Mouse (Mus musculus) heart, adult 8-10 months (tissue): ENCODE results near the gene Tagap. TPM values are rescaled to one million over a fixed set of nuclear protein-coding genes. Genes with fewer than 3 reads are reported as not detected.

Experiments used
- DNase-seq: peaks from one replicate; pipeline ENCODE4 v3.0.0; 2022; ENCODE audit warnings: low spot score
- total RNA-seq, 4 experiments: library from RNA; stranded (reverse); gene quantifications; 2 replicates each; pipeline ENCODE4 v1.2.4; 2022

The Tagap gene
- total RNA-seq, result 1 to 10 TPM; 2.1 to 3.2 (median 2.5) TPM

DNA sequence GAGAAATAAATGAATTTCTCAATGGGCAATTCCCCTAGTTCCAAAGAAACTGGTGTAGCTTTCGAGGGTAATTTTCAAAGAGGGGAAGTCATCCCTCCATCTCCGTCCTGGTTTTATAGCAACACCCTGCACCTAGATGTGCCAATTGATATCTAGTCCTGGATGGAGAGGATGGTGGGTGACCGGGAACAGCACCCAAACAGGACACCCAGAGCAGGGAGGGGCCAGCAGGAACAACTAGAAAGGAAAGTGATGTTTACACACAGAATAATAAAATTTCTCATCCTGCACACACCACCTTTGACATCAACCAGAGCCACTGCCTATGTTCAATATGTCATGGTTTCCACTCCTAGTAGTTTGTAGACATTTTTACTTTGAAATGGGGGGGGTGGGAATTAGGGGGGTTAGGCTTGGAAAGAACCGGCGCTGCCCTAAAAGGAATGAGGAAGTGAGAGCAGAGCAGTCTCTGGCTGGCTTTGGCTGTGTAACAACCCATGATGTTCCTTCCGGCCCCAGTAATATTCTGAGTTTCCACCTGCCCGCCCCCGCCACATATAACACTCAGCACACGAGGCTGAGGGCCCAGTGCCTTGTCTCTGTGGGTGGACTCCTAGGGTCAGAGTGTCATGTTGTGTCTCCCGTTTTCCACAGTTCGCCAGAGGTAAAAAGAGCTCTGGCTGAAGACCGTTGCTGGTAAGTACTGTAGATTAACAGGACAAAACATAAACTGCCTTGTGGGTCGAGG lies at the start of gene Tagap:
Tagap (plus strand) TSS at position 588 of the 748 bp plus-strand sequence.
- no peak for DNase-seq

- DNase-seq, result no peak
These were observed 49.3 kb upstream of the Tagap start for GRCm38 (mm10) chr17:7876541-7876940.

- DNase-seq, result no peak
These were observed 48.5 kb upstream of the Tagap start for GRCm38 (mm10) chr17:7877191-7877764.

DNA sequence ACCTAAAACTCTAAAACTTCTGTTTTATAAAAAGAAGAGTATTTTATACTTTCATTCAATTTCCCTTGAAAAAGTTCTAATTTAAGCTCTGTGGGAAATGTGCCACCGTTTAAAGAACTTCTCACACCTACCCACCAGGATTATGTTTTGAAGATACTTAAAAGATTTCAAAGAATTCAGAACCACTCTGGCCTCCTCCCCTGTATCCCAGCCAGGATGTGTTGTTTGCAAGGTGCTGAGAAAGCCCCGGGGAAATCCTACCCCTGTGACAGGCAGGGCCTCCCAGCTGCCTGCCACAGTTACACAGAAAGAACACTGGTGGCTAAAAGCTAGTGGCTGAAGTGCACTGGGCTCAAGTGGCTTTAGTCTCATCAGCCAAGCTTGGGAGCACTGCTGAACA lies 47.9 kb upstream of the Tagap start:
- DNase-seq, result no peak

DNA sequence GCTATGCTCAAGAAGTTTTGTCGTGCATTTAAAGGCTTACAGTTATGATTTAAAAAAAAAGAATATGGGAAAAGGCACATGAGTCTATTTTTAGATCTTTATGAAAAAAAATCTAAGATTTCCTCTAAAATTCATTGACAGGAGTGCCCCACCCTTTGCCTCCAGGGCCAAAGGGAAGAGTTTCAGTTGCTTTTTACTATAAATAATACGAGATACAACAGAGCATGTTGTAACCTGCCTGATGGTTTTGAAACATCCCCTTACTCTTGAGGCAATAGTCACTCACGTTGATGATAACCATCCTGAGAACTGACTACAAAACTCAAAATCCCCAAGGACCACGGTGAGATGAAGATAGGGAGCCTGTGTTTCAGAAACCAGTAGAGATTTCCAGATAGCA lies 46.3 kb upstream of the Tagap start:
- no peak for DNase-seq

DNA sequence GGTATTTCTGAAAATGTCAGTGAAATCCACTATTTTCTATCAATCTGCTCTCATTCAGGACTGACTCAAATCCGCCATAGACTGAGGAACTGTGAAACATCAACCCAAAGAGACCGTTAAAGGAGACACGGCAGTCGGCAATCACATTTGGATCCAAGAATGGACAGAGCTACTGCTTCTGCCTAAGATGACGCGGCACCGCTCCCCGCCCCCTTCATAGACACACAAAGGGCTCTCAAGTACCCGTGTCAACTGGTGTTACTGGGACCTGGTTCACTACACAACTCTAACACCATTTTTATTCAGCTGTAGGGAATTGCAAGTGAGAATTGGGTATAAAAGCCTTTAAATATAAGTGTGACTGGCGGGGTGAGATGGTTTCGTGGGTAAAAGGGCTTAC lies 42.7 kb upstream of the Tagap start:
- DNase-seq, result no peak

- no peak for DNase-seq
These were observed 41.2 kb upstream of the Tagap start for GRCm38 (mm10) chr17:7884606-7885005.

DNA sequence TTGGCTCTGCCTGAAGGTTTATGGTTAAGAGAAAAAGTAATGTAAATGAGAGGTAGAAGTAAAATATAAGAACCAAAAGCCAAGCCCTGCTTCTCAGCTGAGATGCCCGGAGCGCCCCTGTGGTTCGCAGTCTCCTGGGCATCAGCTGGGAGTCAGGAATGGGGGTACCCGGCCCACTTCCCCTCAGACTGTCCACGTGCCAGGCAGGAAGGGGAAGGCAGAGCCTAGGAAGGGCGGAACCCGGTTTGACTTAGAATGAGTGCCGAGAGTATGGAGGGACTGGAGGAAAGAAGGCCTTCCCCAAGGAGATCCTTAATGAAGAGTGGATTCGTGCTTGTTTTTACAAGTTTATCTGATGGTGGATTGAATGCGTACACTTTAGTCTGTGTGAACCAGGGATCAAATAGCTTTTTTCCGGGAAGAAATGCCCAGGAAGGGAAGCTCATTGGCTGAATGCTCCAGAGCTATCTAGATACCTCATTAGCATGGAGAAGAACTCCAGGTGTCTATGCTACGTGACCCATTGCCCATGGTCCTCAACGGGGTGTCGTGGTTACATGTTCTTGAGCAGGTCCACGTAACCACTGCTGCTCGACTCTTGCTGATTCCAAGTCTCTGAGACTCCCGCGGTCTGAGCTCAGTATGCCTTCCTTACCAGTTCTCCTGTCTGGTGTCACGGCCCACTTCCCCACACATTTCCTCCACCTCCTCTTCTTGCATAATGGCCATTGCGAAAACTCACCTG lies 38.6 kb upstream of the Tagap start:
- DNase-seq, result no peak

DNA sequence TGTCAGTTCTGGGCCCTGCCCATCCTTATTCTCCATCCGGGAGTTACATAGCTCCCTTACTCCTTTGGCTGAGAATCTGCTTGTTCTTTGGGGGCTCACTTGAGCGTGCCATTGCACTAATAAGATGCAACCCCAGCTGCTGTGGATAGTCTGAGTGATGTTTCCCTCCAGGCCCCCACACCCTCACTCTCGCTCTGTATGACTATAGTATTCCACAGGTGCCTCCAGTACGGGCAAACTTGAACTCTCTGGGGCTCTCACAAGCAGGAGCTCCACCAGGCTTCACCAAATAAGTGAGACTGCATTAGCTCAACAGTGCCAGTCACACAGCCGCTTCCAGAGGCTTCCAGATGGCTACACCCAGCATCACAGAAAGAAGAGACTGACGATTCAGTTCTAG lies 37.5 kb upstream of the Tagap start:
- no peak for DNase-seq

DNA sequence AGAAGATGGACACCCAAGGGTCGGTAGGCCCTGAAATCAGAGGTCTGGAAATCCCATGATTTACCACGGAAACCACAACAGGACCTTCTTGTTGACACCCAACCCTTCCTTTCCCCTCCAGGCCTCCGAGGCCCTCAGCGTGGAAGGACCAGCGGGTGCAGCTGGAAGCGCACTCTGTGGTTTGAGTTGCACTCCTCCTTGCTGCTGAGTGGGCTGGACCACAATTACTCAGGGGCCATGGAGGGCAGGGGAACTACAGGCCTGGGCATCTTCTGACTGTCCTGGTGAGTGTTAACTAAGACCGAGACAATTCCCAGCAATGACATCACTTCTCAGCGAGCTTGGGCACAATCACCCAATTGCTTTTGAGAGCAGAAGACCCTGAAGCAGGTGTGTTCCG lies 36.8 kb upstream of the Tagap start:
- DNase-seq, result no peak

DNA sequence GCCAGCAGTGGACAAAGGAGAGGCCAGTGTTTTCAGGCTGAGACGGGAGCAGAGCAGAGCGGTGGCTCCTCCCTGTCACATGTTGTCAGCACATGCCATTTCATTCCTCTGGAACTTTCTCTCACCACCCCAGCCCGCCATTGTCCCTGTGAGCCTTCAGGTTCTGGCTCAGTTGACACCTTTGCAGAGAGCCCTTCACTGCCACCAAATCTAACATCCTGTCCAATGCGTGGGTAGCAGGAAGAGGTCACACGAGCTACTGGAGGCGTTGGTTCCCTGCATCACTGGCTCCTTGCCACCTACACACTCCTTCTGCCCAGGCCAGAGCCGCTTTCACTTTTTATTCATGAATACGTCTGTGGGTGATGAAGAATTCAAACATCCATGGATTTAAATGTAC lies 33.1 kb upstream of the Tagap start:
- DNase-seq, result no peak

DNA sequence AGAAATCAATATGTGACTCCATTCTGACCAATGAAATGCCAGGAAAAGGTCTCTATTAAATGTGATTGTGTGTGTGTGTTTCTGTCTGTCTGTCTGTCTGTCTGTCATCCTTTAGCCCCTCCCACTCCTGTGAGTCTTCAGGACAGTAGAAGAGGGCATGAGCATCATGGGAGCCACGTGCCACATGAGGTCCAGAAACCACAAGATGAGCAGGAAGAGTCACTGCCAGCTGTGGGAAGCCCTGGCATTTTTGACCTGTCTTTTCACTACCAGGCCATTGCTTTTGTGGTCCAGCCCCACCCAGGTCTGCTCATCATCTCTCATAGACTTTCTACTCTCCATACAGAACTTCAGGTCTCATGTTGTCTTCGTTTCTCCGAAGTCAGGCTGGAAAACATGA lies 31.7 kb upstream of the Tagap start:
- DNase-seq, result no peak

DNA sequence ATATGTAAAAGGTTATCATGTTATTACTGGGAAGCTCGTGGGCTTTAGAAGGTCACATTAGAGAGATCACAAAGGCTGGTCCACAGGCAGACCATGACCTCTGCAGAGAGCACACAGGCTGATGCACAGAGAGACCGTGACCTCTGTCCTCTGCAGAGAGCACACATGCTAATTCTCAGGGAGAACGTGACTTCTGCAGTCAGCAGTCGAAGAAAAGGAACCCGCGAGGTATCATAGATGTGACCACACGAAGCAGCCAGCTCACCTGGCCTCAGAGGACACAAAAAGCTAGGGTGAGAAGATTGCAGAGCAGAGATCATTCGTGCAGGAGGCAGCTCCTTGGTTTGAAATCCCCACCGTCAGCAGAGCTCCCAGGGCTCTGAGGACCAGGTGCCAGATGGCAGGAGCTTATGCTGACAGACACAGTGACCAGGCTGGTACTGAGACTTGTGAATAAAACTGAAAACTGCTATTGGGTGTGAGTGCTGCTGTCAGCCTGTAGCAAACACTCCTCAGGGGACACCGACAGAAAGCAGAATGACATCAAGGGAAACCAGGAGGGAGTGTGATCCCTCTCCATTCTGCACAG lies 29.7 kb upstream of the Tagap start:
- DNase-seq, result no peak

GRCm38 (mm10) chr17:7897120-7897519 lies 28.7 kb upstream of the Tagap start:
- DNase-seq, result no peak

DNA sequence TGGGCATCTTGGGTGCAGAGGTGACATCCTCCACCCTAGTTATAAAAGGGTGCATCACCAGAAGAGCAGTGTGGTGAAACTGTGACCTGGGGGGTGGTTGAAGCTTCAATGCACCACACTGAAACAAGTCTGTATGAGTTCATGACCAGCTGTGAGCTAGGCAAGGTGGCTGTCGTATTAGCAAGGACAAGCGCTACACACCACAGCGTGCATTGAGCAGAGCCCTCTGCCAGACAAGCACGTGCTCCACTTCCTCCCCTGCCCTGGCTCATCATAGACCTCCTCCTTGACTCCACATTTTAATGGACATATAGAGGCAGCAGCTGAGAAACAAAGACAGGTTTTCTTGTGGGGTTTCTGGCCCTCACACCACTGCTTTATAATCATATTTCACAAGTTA lies 28.0 kb upstream of the Tagap start:
- no peak for DNase-seq

DNA sequence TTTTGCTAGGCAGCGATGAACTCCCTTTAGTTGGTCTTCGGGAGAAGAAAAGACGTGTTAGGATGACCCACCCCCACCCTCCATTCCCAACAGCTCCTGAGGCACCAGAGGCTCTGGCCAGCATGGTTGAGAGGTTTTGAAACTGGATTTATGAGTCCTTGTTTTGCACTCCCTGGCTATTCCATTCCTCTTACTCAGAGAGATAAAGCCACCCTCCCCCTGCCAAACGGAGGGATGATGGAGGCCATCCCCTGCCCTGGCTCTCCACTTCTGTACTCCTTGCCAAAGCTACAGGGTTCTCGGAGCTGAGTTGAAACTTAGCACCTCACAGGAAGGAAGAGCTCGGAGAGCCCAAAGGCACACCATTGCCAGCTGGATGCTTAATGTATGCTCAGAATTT lies 26.6 kb upstream of the Tagap start:
- no peak for DNase-seq

- no peak for DNase-seq
These were observed 25.8 kb upstream of the Tagap start for GRCm38 (mm10) chr17:7899961-7900360.

DNA sequence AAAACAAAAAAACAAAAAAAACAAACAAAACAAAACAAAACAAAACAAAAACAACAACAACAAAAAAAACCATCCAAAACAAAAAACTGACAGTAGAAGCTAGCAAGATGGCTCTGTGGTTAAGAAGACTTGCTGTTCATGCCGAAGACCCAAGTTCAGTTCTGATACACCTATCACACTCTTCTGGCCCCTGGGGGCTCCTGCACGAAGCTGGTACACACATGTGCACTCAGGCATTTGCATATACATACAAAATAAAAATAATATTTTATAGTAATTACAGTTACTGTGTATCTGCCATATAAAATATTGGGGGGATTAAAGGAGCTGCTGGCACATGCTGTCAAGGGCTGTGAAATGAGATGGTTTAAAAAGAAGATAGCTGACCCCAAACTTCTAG lies 24.3 kb upstream of the Tagap start:
- DNase-seq, result no peak

GRCm38 (mm10) chr17:7902362-7902761 lies 23.4 kb upstream of the Tagap start:
- DNase-seq, result no peak

DNA sequence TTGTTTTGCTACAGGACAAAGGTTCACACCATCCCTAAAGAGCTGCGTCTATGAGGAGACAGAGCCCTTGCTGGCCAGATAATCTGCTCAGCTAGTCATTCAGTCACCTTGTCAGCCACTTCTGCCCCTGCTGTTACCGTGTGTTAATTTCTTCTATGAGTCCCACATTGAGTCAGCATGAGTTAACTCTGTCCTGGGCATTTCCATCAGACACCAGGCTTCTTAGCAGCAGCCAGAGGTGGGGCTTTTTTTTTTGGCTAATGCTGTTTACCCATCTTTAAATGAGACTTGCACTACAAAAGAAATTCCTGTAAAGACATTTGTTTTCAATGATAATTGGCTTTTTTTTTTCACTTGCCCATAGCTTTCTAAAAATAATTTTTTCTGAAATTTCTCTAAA lies 20.8 kb upstream of the Tagap start:
- no peak for DNase-seq

DNA sequence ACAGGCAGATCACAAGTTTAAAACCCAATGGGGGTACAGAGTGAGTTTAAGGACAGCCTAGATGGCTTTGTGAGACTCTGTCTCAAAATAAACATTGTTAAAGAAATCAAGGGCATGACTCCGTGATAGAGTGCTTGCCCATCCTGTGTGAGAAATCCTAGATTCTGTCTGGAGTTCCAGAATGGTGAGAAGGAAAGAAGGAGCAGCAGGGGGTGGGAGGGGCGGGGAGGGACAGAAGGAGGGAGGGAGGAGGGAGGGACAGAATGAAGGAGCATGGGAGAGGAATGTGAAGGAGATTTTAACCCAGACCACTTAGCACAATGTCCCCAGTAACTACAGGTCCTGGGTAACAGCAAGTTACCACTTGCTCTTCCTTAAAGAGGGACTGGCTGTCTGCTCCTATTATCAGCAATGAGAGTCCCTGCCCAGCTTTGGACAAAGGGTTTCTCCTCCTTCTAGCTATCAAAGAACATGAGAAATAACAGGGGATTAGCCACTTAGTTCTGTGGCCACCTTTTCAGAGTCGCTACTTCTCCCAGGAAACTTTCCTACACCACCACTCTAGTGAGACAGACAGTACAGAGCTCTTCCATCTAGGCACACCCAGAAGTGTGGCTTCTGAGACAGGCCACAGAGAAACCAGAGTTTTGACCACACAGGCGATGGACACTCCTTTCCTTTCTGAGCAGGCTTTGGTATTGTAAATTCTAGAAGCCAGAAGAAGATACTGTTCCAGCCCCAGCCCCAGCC lies 19.7 kb upstream of the Tagap start:
- no peak for DNase-seq
